Mouse (Mus musculus) C2C12 (cell line): Measurements from ENCODE around the gene Mark2. TPM values are rescaled to one million over a fixed set of nuclear protein-coding genes. Genes with fewer than 3 reads are reported as not detected.

Experiments used
- H3K27me3 ChIP-seq: one replicate; pipeline ENCODE4 v1.6.1; 2011; ENCODE audit not compliant: control insufficient read depth, insufficient read depth, insufficient read length
- H3K36me3 ChIP-seq: one replicate; pipeline ENCODE4 v1.6.1; 2011; ENCODE audit not compliant: control insufficient read depth, insufficient read depth
- H3K4me3 ChIP-seq: one replicate; pipeline ENCODE4 v1.5.1; 2011; ENCODE audit warnings: mild to moderate bottlenecking, control low read depth; ENCODE audit not compliant: poor library complexity, insufficient read depth, severe bottlenecking
- H3K79me2 ChIP-seq: one replicate; pipeline ENCODE4 v1.6.1; 2011; ENCODE audit not compliant: control insufficient read depth, insufficient read depth
- H3K79me3 ChIP-seq: one replicate; pipeline ENCODE4 v1.6.1; 2011; ENCODE audit warnings: low read depth, control low read depth
- H3ac ChIP-seq: one replicate; pipeline ENCODE3; 2011; ENCODE audit warnings: low read depth; ENCODE audit not compliant: control insufficient read depth, insufficient read length
- CTCF ChIP-seq: IDR thresholded peaks from one replicate; pipeline ENCODE4 v1.5.1; 2011; ENCODE audit not compliant: control insufficient read depth, insufficient read depth, insufficient read length
- FOSL1 ChIP-seq: IDR thresholded peaks from one replicate; pipeline ENCODE4 v1.8.0; 2011; ENCODE audit warnings: mild to moderate bottlenecking, low read length; ENCODE audit not compliant: poor library complexity, insufficient read depth, severe bottlenecking
- MYOD1 ChIP-seq: IDR thresholded peaks from one replicate; pipeline ENCODE4 v1.6.1; 2011; ENCODE audit warnings: low read depth; ENCODE audit not compliant: control insufficient read depth, insufficient read length
- MYOG ChIP-seq: IDR thresholded peaks from one replicate; pipeline ENCODE4 v1.6.1; 2011; ENCODE audit not compliant: control insufficient read depth, insufficient read length; ENCODE audit errors: extremely low read depth
- polyA plus RNA-seq: library from polyadenylated mRNA; unstranded; fragments of >200 nt; fragmentation: generic; extraction: Trizol; gene quantifications from one replicate; pipeline ENCODE4 v1.2.1, GENCODE M21; 2012; ENCODE audit warnings: missing spikeins

Gene Mark2
- polyA plus RNA-seq, 1 experiment: 27.2 TPM

DNA sequence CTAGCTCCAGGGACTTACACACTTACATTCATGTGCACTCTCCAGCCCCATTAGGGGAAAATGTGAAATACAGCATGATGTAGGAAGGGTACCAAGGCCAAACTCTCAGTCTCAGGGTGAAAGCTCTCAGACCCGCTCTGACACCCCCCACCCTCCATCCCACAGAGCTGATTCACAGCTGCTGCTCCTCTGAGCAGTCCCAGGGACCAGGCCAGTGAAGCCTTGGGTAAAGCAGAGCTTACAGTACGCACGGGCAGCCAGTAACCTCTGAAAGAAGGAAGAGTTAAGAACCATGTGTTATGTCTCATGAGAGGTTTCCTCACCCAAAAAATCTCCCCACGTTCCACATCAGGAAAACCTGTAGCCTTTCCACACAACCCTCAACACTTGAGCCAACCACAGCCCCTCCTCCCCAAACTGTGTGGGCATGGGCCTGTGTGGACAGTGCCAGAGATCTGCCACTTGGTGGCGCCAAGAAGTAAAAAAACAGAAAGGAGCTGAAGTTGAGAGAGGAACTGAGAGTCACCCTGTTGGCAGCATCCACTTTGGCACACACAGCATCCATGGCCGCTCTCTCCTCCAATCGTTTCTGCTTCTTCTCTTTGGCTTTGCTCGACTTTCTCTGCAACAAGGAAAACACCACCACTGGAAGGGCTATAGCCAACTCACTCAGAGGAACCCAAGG lies 107.0 kb downstream of the Mark2 start:
- H3K79me3 ChIP-seq: peaks cover 29% of the 10 kb centered on the region
- H3K36me3 ChIP-seq: peaks cover 70% of the 10 kb centered on the region
- peaks cover 60% of the 10 kb centered on the region for H3K79me2 ChIP-seq
- no peak overlapping the region for H3K4me3 ChIP-seq
- no peaks in the 10 kb centered on the region for H3K27me3 ChIP-seq
- TF ChIP-seq CTCF (peak; percentile 48), MYOG (no peak)
- H3ac ChIP-seq: no peak overlapping the region

- H3ac ChIP-seq: no peak overlapping the region
- TF ChIP-seq FOSL1 (no peak), MYOD1 (no peak)
- H3K79me2 ChIP-seq: no peaks in the 10 kb centered on the region
- peaks cover 59% of the 10 kb centered on the region for H3K36me3 ChIP-seq
- no peak overlapping the region for H3K4me3 ChIP-seq
- no peaks in the 10 kb centered on the region for H3K79me3 ChIP-seq
- no peaks in the 10 kb centered on the region for H3K27me3 ChIP-seq
These were observed 115.1 kb downstream of the Mark2 start for GRCm38 (mm10) chr19:7226511-7226914.

Other genes with a start within 250 kb of the Mark2 start
- gene Flrt1, start 236.1 kb downstream of the Mark2 start, polyA plus RNA-seq: 0.08 TPM
- gene Otub1, start 135.5 kb downstream of the Mark2 start, polyA plus RNA-seq: 121 TPM
- 960 TPM for gene Cox8a, start 124.2 kb downstream of the Mark2 start, polyA plus RNA-seq
- 16.8 TPM for gene Naa40, start 100.7 kb downstream of the Mark2 start, polyA plus RNA-seq
- gene Rcor2, start 74.5 kb downstream of the Mark2 start, polyA plus RNA-seq: 21.0 TPM
- gene Spindoc, start 41.1 kb upstream of the Mark2 start, polyA plus RNA-seq: 21.6 TPM
- gene 2700081O15Rik, start 75.8 kb upstream of the Mark2 start, polyA plus RNA-seq: 19.3 TPM
- gene Rtn3, start 141.4 kb upstream of the Mark2 start, polyA plus RNA-seq: 71.7 TPM
- gene Atl3, start 152.2 kb upstream of the Mark2 start, polyA plus RNA-seq: 16.0 TPM
- gene Pla2g16, start 215.6 kb upstream of the Mark2 start, polyA plus RNA-seq: 17.2 TPM